Mouse (Mus musculus): ENCODE results near the gene Cfap97. TPM values are rescaled to one million over a fixed set of nuclear protein-coding genes. Genes with fewer than 3 reads are reported as not detected.

Cfap97 gene
- 2.7 TPM for polyA plus RNA-seq (2015; fragmentation: Illumina TruSeq; extraction: RNeasy Lipid Tissue Mini Kit (QIAGEN cat#74804); ENCODE audit: insufficient read depth, low read depth, low replicate concordance)

DNA sequence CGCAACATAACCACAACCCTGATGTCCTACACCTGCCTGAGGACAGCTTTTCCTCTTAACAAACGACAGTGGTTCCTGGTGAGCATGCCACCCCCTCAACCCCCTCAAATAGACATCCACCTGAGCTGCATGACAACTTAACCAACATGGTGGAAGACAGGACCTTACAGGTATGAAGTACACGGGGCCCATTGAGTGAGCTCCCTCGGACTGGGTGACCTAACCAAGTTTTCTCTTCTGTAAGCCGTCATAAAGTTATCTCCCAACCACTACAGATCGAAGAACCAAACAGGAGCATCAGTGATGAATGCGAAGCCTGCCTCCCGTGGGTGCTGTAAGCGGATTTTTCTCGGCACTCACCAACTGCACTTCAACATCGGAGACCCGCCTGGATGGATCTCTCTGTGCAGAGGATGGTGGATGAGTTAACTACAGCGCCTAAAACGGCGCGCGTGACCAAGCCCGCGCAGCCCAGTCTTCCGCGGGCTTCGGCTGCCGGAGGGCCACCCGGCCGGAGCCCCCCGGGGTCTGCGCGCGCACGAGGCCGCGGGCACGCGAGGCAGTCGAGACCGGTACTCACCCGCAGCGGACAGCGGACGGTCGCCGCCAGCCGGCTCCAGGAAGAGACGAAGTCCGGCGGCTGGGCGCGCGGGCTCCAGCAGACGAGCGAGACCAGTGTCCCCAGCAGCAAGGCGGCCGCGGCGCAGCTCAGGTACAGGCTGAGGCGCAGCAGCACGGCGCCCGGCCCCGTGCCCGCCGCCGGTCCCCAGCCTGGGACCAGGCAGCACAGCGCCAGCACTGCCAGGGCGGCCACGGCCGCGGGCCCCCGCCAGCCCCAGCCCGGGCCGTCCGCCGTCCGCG, at the start of gene Cfap97:
Gene Cfap97 (plus strand): TSS at position 570 of the 861 bp plus-strand sequence.

DNA sequence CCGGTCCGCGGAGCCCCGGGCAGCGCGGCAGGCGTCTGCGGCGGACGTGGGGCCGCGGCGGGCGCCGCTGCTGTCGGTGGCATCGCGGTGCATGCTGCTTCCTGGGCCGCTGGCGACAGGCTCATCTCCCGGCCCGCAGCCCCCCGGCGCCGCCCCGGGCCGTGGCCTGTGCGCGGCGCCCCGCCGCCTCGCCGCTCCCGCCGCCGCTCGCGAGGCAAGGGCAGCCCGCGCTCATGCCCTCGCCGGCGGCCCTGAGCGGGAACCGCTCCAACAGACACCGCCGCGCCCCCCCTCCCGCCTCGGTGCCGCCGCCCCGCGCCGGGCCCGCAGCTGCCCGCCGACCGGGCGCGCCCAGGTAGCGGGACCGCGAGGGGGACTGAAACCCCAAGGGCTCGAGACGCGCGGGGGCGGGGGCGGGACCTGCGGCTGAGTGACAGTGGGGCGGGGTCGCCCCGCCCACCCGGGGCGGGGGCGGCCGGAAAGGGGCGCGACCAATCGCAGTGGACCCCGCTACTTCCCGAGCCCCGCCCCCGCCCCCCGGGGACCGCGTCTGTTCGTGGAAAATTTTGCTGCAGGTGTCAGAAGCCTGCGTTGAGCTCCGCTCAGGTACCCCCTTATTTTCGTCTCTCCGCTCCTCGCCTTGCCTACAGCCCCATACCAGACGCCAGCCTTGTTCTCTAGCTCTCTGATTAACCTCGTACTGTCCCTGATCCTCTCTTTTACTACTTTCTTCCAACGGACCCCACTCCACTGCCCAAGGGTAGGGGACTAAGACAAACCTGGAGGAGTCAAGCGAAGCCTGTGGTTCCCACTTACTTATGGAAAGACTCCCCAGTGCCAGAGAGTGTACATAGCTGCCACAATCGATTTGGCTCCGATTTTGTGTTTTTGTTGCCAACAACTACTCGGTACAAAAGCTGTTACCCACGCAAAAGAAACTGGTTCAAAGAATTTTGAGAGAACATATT, 777 bp downstream of the Cfap97 start, which contains the start of gene Snx25:
Gene Snx25 (minus strand): TSS at position 96 of the 968 bp plus-strand sequence.

GRCm38 (mm10) chr8:46210404-46211315, 59.1 kb downstream of the Cfap97 start, which contains the start of gene Slc25a4:
TSS of gene Slc25a4 (minus strand) at chr8:46211284.

Other genes with a start within 250 kb of the Cfap97 start
- not detected for gene Ccdc110, start 217.2 kb upstream of the Cfap97 start, polyA plus RNA-seq (2015; fragmentation: Illumina TruSeq; extraction: RNeasy Lipid Tissue Mini Kit (QIAGEN cat#74804); ENCODE audit: insufficient read depth, low read depth, low replicate concordance)
- 3.3 TPM for gene 1700029J07Rik, start 176.5 kb upstream of the Cfap97 start, polyA plus RNA-seq (2015; fragmentation: Illumina TruSeq; extraction: RNeasy Lipid Tissue Mini Kit (QIAGEN cat#74804); ENCODE audit: insufficient read depth, low read depth, low replicate concordance)
- 14.1 TPM for gene Ufsp2, start 176.2 kb upstream of the Cfap97 start, polyA plus RNA-seq (2015; fragmentation: Illumina TruSeq; extraction: RNeasy Lipid Tissue Mini Kit (QIAGEN cat#74804); ENCODE audit: insufficient read depth, low read depth, low replicate concordance)
- gene Lrp2bp, start 152.5 kb upstream of the Cfap97 start, polyA plus RNA-seq (2015; fragmentation: Illumina TruSeq; extraction: RNeasy Lipid Tissue Mini Kit (QIAGEN cat#74804); ENCODE audit: insufficient read depth, low read depth, low replicate concordance): not detected
- 5.2 TPM for gene Ankrd37, start 146.1 kb upstream of the Cfap97 start, polyA plus RNA-seq (2015; fragmentation: Illumina TruSeq; extraction: RNeasy Lipid Tissue Mini Kit (QIAGEN cat#74804); ENCODE audit: insufficient read depth, low read depth, low replicate concordance)
- 3.6 TPM for gene Snx25, start 388 bp downstream of the Cfap97 start, polyA plus RNA-seq (2015; fragmentation: Illumina TruSeq; extraction: RNeasy Lipid Tissue Mini Kit (QIAGEN cat#74804); ENCODE audit: insufficient read depth, low read depth, low replicate concordance)
- gene Slc25a4, start 59.5 kb downstream of the Cfap97 start, polyA plus RNA-seq (2015; fragmentation: Illumina TruSeq; extraction: RNeasy Lipid Tissue Mini Kit (QIAGEN cat#74804); ENCODE audit: insufficient read depth, low read depth, low replicate concordance): 22.7 TPM
- gene Helt, start 142.9 kb downstream of the Cfap97 start, polyA plus RNA-seq (2015; fragmentation: Illumina TruSeq; extraction: RNeasy Lipid Tissue Mini Kit (QIAGEN cat#74804); ENCODE audit: insufficient read depth, low read depth, low replicate concordance): not detected